Mouse (Mus musculus) brain, embryonic 14.5 days (tissue): ENCODE results near the gene Susd2. TPM values are rescaled to one million over a fixed set of nuclear protein-coding genes. Genes with fewer than 3 reads are reported as not detected.

ENCODE experiments used
- DNase-seq: peaks from one replicate; pipeline ENCODE4 v3.0.0-alpha.2; 2011; ENCODE audit warnings: low read depth
- CTCF ChIP-seq: fragments of 200-500 bp; IDR thresholded peaks from 2 replicates; pipeline ENCODE4 v1.5.1; 2012; ENCODE audit warnings: inconsistent platforms, mild to moderate bottlenecking, moderate library complexity, borderline replicate concordance; ENCODE audit not compliant: insufficient read depth, insufficient read length; ENCODE audit errors: extremely low read depth
- POLR2A ChIP-seq: fragments of 200-500 bp; IDR thresholded peaks from 2 replicates; pipeline ENCODE4 v1.6.1; 2012; ENCODE audit warnings: mild to moderate bottlenecking, inconsistent platforms, borderline replicate concordance; ENCODE audit not compliant: poor library complexity, insufficient read depth, insufficient read length, severe bottlenecking; ENCODE audit errors: extremely low read depth
- polyA plus RNA-seq: library from polyadenylated mRNA; depleted of rRNA; stranded (reverse); fragments of >200 nt; gene quantifications from 2 replicates; pipeline ENCODE4 v1.2.3, GENCODE M21; 2012

Gene Susd2
- polyA plus RNA-seq, 1 experiment: 4.8 TPM

GRCm38 (mm10) chr10:75635019-75635692, 8.7 kb downstream of the Susd2 start:
- no peak for DNase-seq
- TF ChIP-seq CTCF (no peak), POLR2A (no peak)

GRCm38 (mm10) chr10:75634610-75635009, 9.2 kb downstream of the Susd2 start:
- DNase-seq: no peak
- TF ChIP-seq CTCF: no peak
- no peak for TF ChIP-seq POLR2A

GRCm38 (mm10) chr10:75633576-75634139, 10.2 kb downstream of the Susd2 start:
- no peak for DNase-seq
- TF ChIP-seq CTCF (no peak), POLR2A (no peak)

GRCm38 (mm10) chr10:75633048-75633447, 10.8 kb downstream of the Susd2 start:
- no peak for TF ChIP-seq CTCF
- TF ChIP-seq POLR2A: no peak
- DNase-seq: no peak

GRCm38 (mm10) chr10:75632633-75633032, 11.2 kb downstream of the Susd2 start:
- DNase-seq: peak; percentile 35
- TF ChIP-seq POLR2A (no peak), CTCF (no peak)

- peak; percentile 46 for DNase-seq
Measured at GRCm38 (mm10) chr10:75627490-75627889, 16.3 kb downstream of the Susd2 start.

GRCm38 (mm10) chr10:75626991-75627390, 16.8 kb downstream of the Susd2 start:
- no peak for TF ChIP-seq CTCF
- TF ChIP-seq POLR2A: no peak
- no peak for DNase-seq

More at GRCm38 (mm10) chr10:75627490-75627889, 16.3 kb downstream of the Susd2 start:
- TF ChIP-seq POLR2A (no peak), CTCF (no peak)

- no peak for TF ChIP-seq CTCF
- TF ChIP-seq POLR2A: no peak
- no peak for DNase-seq
Measured at GRCm38 (mm10) chr10:75625920-75626319, 17.9 kb downstream of the Susd2 start.

GRCm38 (mm10) chr10:75620818-75621217, 23.0 kb downstream of the Susd2 start:
- DNase-seq: no peak
- TF ChIP-seq CTCF: peak; percentile 11; the same call in 1 of the 2 replicates
- no peak for TF ChIP-seq POLR2A

- DNase-seq: no peak
- TF ChIP-seq CTCF (no peak), POLR2A (no peak)
Measured at GRCm38 (mm10) chr10:75616044-75616443, 27.8 kb downstream of the Susd2 start.

- no peak for TF ChIP-seq CTCF
- no peak for TF ChIP-seq POLR2A
- no peak for DNase-seq
Measured at GRCm38 (mm10) chr10:75610486-75610885, 33.3 kb downstream of the Susd2 start.

- no peak for DNase-seq
- no peak for TF ChIP-seq CTCF
- no peak for TF ChIP-seq POLR2A
Measured at GRCm38 (mm10) chr10:75608975-75609374, 34.8 kb downstream of the Susd2 start.
